Mouse (Mus musculus) kidney, embryonic 15.5 days (tissue): Measurements from ENCODE around the gene Dock1. TPM values are rescaled to one million over a fixed set of nuclear protein-coding genes. Genes with fewer than 3 reads are reported as not detected.

Source experiments
- ATAC-seq: fragments of 200-750 bp; cut with Nextera tagmentation; replicated peaks from 2 replicates; pipeline ENCODE4 v1.8.0; 2017; ENCODE audit warnings: moderate TSS enrichment; ENCODE audit not compliant: low FRiP score
- H3K27ac ChIP-seq: fragments of 300-500 bp; sonication (generic); 2 replicates; pipeline ENCODE4 v1.5.1; 2015; ENCODE audit warnings: mild to moderate bottlenecking, inconsistent platforms
- H3K27me3 ChIP-seq: fragments of 300-500 bp; sonication (generic); 2 replicates; pipeline ENCODE4 v1.6.1; 2015; ENCODE audit warnings: inconsistent platforms
- H3K36me3 ChIP-seq: fragments of 300-500 bp; sonication (generic); 2 replicates; pipeline ENCODE4 v1.6.1; 2015; ENCODE audit warnings: inconsistent platforms
- H3K4me1 ChIP-seq: fragments of 300-500 bp; sonication (generic); 2 replicates; pipeline ENCODE4 v1.6.1; 2015; ENCODE audit warnings: inconsistent platforms
- H3K4me2 ChIP-seq: fragments of 300-500 bp; sonication (generic); 2 replicates; pipeline ENCODE4 v1.6.1; 2015; ENCODE audit warnings: moderate library complexity, mild to moderate bottlenecking, inconsistent platforms
- H3K4me3 ChIP-seq: fragments of 300-500 bp; sonication (generic); replicated peaks from 2 replicates; pipeline ENCODE4 v1.5.1; 2015; ENCODE audit warnings: mild to moderate bottlenecking, inconsistent platforms
- H3K9ac ChIP-seq: fragments of 300-500 bp; sonication (generic); 2 replicates; pipeline ENCODE4 v1.6.1; 2015; ENCODE audit warnings: mild to moderate bottlenecking, inconsistent platforms
- H3K9me3 ChIP-seq: fragments of 300-500 bp; sonication (generic); replicated peaks from 2 replicates; pipeline ENCODE4 v1.6.1; 2016; ENCODE audit warnings: inconsistent platforms
- WGBS: fragments of 180-500 bp; shearing (Covaris S2); methylation state at CpG from one replicate; pipeline ENCODE4 v1.1.7; 2015; ENCODE audit warnings: mixed read lengths; 5-methylcytosine and 5-hydroxymethylcytosine counted together
- polyA plus RNA-seq: library from polyadenylated mRNA; unstranded; fragments of >200 nt; fragmentation: Nextera tagmentation; extraction: Ambion mirVana; gene quantifications from 2 replicates; pipeline ENCODE4 v1.2.1, GENCODE M21; 2015

The Dock1 gene
- polyA plus RNA-seq, 1 experiment from 2014 or later, result 47.7 TPM

- no peaks in the 10 kb centered on the region for H3K4me1 ChIP-seq
- WGBS, result 85% methylated on average over 7 of the region's 7 CpGs
Observed at GRCm38 (mm10) chr7:134872981-134873380, 202.5 kb downstream of the Dock1 start.

DNA sequence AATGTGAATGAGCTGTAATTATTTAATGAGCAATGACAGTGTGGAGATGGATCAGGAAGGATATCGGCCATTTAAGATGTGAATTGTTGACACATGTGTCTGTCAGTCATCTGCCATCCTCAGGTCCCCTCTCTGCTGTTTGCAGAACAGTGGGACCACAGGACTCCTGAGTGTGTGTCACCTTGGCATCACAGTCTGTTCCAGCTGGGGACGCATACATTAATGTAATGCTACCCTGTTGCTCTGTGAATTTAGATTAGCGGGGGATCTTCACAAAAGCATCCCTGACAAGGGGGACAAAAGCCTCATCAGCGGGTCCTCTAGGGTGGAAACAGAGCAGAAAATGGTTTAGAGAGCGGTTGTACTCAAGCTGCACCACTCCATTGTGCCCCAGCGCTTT lies 208.5 kb downstream of the Dock1 start:
- Histone ChIP-seq H3K27ac (no peak overlapping the region), H3K9me3 (no peaks in the 10 kb centered on the region), H3K36me3 (peaks cover 54% of the 10 kb centered on the region), H3K4me2 (no peak overlapping the region), H3K4me1 (no peaks in the 10 kb centered on the region), H3K27me3 (no peaks in the 10 kb centered on the region), H3K4me3 (no peak overlapping the region), H3K9ac (no peak overlapping the region)
- 88% methylated on average over 6 of the region's 6 CpGs for WGBS
- ATAC-seq, result no peak

More at GRCm38 (mm10) chr7:134872981-134873380, 202.5 kb downstream of the Dock1 start:
- no peak for ATAC-seq
- Histone ChIP-seq H3K27me3 (no peaks in the 10 kb centered on the region), H3K9me3 (no peaks in the 10 kb centered on the region), H3K27ac (no peak overlapping the region), H3K4me3 (no peak overlapping the region), H3K4me2 (no peak overlapping the region), H3K9ac (no peak overlapping the region), H3K36me3 (peaks cover 45% of the 10 kb centered on the region)

DNA sequence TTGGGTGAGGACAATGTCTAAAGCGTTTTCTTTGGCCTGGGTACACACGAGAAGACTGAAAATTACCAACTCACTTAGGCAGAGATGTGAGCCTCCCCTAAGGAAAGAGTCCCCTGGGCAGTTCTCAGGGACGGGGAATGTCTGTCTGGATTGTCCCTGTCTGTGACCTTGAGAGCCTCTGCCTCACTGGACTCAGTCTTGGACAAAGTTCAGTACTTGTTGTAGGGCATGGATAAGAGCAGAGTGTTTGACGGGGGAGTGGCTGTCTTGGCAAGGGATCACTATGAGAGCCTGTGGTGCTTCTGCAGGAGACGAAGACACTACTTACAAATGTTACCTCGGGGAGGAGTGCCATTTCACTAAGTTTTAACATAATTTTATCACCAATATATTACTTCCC lies 210.0 kb downstream of the Dock1 start:
- 77% methylated on average over 6 of the region's 6 CpGs for WGBS
- H3K4me1 ChIP-seq, result no peaks in the 10 kb centered on the region
- no peak overlapping the region for H3K4me3 ChIP-seq
- H3K27ac ChIP-seq, result no peak overlapping the region
- peaks cover 46% of the 10 kb centered on the region for H3K36me3 ChIP-seq
- no peak for ATAC-seq
- no peak overlapping the region for H3K9ac ChIP-seq
- H3K9me3 ChIP-seq, result no peaks in the 10 kb centered on the region
- no peaks in the 10 kb centered on the region for H3K27me3 ChIP-seq
- no peak overlapping the region for H3K4me2 ChIP-seq

GRCm38 (mm10) chr7:134883516-134883915 lies 213.1 kb downstream of the Dock1 start:
- H3K9ac ChIP-seq, result no peak overlapping the region
- peaks cover 24% of the 10 kb centered on the region for H3K36me3 ChIP-seq
- H3K4me2 ChIP-seq, result no peak overlapping the region
- H3K27me3 ChIP-seq, result no peaks in the 10 kb centered on the region
- ATAC-seq, result no peak
- H3K4me1 ChIP-seq, result no peaks in the 10 kb centered on the region
- no peaks in the 10 kb centered on the region for H3K9me3 ChIP-seq
- WGBS, result 39% methylated on average over 6 of the region's 6 CpGs
- H3K27ac ChIP-seq, result no peak overlapping the region
- no peak overlapping the region for H3K4me3 ChIP-seq

GRCm38 (mm10) chr7:134892449-134892871 lies 222.0 kb downstream of the Dock1 start:
- Histone ChIP-seq H3K4me2 (no peak overlapping the region), H3K36me3 (peaks cover 18% of the 10 kb centered on the region; the same call in 1 of the 2 replicates), H3K27me3 (no peaks in the 10 kb centered on the region), H3K4me3 (no peak overlapping the region), H3K9me3 (no peaks in the 10 kb centered on the region), H3K9ac (no peak overlapping the region), H3K27ac (no peak overlapping the region), H3K4me1 (0 out of 2 replicates have a peak, but pooled peaks cover 4% of the 10 kb centered on the region)
- no peak for ATAC-seq
- WGBS, result 89% methylated on average over 13 of the region's 13 CpGs

- ATAC-seq, result no peak
- Histone ChIP-seq H3K27me3 (no peaks in the 10 kb centered on the region), H3K4me1 (0 out of 2 replicates have a peak, but pooled peaks cover 4% of the 10 kb centered on the region), H3K9ac (no peak overlapping the region), H3K27ac (no peak overlapping the region), H3K36me3 (peaks cover 18% of the 10 kb centered on the region; the same call in 1 of the 2 replicates), H3K4me3 (no peak overlapping the region), H3K9me3 (no peaks in the 10 kb centered on the region), H3K4me2 (no peak overlapping the region)
- WGBS, result 87% methylated on average over 4 of the region's 4 CpGs
Observed at GRCm38 (mm10) chr7:134892972-134893371, 222.5 kb downstream of the Dock1 start.

DNA sequence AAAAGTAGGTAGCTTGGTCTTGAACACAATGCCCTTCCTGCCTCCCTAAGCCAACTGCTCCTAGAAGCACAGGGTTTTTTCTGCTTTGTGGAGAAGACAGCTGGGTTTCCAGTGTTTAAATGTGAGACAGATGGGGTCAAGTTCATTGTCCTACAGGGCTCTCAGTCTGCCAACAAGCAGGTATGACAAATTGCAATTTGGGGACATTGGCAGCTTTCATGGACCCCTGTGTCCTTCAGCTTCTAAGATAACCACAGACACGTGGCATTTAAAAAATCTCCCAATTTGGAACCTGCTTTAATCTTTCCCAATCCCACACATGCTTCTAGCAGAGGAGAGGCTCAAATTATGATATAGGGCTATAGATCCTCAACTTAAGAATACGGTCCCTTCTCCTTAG lies 224.2 kb downstream of the Dock1 start:
- 76% methylated on average over 2 of the region's 2 CpGs for WGBS

GRCm38 (mm10) chr7:134899462-134899861 lies 229.0 kb downstream of the Dock1 start:
- WGBS, result 42% methylated on average over 2 of the region's 2 CpGs
- no peak overlapping the region for H3K9ac ChIP-seq
- no peak overlapping the region for H3K4me2 ChIP-seq
- peak overlapping the region; percentile 32; the same call in 1 of the 2 replicates for H3K27ac ChIP-seq
- no peak overlapping the region for H3K4me3 ChIP-seq
- peaks cover 5% of the 10 kb centered on the region; the same call in 1 of the 2 replicates for H3K4me1 ChIP-seq
- no peaks in the 10 kb centered on the region for H3K9me3 ChIP-seq
- no peaks in the 10 kb centered on the region for H3K27me3 ChIP-seq
- H3K36me3 ChIP-seq, result peaks cover 7% of the 10 kb centered on the region; the same call in 1 of the 2 replicates
- no peak; the same call in 1 of the 2 replicates for ATAC-seq

More for the DNA sequence above, 224.2 kb downstream of the Dock1 start:
- no peak overlapping the region for H3K4me3 ChIP-seq
- no peaks in the 10 kb centered on the region for H3K9me3 ChIP-seq
- H3K27me3 ChIP-seq, result no peaks in the 10 kb centered on the region
- H3K9ac ChIP-seq, result no peak overlapping the region
- peaks cover 16% of the 10 kb centered on the region; the same call in 1 of the 2 replicates for H3K36me3 ChIP-seq
- no peak overlapping the region for H3K27ac ChIP-seq
- H3K4me1 ChIP-seq, result peaks cover 8% of the 10 kb centered on the region; the same call in 1 of the 2 replicates
- H3K4me2 ChIP-seq, result no peak overlapping the region
- no peak for ATAC-seq

DNA sequence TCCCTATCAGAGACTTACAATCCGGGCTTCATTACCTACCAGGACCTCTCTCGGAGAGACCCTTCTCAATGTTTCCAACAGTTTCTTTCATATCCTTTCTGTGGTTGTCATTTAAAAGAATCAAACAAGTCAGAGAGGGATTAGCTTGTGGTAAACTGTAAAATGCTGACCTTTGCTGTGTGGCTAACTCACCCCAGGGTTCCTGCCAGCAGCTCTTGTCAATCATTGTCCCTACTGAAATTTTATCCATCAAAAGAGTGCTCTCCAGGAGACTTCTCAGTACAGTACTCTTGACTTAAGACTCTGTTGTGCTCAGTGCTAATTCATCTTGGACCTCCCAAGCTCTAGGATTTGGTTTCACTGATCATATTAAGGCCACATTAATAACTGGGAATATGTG lies 231.5 kb downstream of the Dock1 start:
- no peaks in the 10 kb centered on the region for H3K9me3 ChIP-seq
- H3K9ac ChIP-seq, result no peak overlapping the region
- no peak overlapping the region for H3K4me2 ChIP-seq
- 93% methylated on average over 2 of the region's 2 CpGs for WGBS
- H3K4me1 ChIP-seq, result peaks cover 5% of the 10 kb centered on the region; the same call in 1 of the 2 replicates
- peaks cover 5% of the 10 kb centered on the region; the same call in 1 of the 2 replicates for H3K36me3 ChIP-seq
- no peaks in the 10 kb centered on the region for H3K27me3 ChIP-seq
- no peak for ATAC-seq
- H3K27ac ChIP-seq, result no peak overlapping the region
- H3K4me3 ChIP-seq, result no peak overlapping the region

- H3K4me3 ChIP-seq, result no peak overlapping the region
- no peak overlapping the region for H3K27ac ChIP-seq
- 68% methylated on average over 2 of the region's 2 CpGs for WGBS
- no peaks in the 10 kb centered on the region for H3K9me3 ChIP-seq
- peaks cover 5% of the 10 kb centered on the region; the same call in 1 of the 2 replicates for H3K27me3 ChIP-seq
- ATAC-seq, result no peak
- H3K9ac ChIP-seq, result no peak overlapping the region
- H3K4me2 ChIP-seq, result no peak overlapping the region
- H3K4me1 ChIP-seq, result peaks cover 6% of the 10 kb centered on the region
- H3K36me3 ChIP-seq, result no peaks in the 10 kb centered on the region
Observed at GRCm38 (mm10) chr7:134931886-134932285, 261.4 kb downstream of the Dock1 start.

- H3K4me1 ChIP-seq, result peaks cover 27% of the 10 kb centered on the region
- peak overlapping the region; percentile 52 for H3K9ac ChIP-seq
- H3K36me3 ChIP-seq, result peaks cover 6% of the 10 kb centered on the region
- peak; percentile 45 for ATAC-seq
- no peak overlapping the region for H3K27ac ChIP-seq
- H3K4me3 ChIP-seq, result peak overlapping the region; percentile 58
- under 1% methylated on average over 37 of the region's 37 CpGs for whole genome bisulfite sequencing
- no peaks in the 10 kb centered on the region for H3K9me3 ChIP-seq
- H3K27me3 ChIP-seq, result peaks cover 11% of the 10 kb centered on the region; the same call in 1 of the 2 replicates
- H3K4me2 ChIP-seq, result peak overlapping the region; percentile 96
Observed at GRCm38 (mm10) chr7:134937471-134937926, 267.0 kb downstream of the Dock1 start.

DNA sequence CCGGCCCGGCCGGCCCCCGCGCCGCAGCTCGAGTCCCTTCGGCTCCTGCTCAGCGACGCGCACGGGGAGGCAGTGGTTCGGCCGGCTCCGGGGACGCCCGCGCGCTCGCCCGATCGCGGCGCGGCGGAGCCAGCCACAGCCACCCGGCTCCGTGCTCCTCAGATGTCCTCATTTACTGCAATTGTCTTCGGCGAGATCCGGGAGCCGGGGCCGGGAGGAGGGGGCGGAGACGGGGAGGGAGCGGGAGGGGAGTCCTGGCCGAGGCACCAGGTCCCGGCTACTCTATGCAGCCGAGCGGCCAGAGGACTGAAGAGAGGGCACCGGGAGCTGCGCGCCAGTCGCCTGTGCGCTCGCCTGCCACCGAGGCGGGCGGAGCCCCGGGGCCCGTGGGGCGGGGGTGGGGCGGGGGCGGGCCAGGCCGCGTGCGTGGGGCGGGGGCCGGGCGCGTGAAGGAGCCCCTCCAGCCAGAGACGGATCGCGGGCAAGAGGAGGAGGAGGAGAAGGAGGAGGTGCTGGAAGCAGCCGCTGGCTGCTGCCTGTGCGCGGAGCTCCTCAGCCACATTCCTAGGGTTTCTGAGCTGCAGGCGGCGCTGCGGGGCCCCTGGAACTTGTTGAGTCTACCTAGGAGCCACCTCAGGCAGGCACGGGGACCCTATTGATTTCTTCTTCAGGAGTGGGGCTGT lies 267.6 kb downstream of the Dock1 start, which contains the start of gene Fam196a:
TSS of gene Fam196a (minus strand) at position 504 of the 683 bp plus-strand sequence.
- peak within 1 kb of the TSS; percentile 52 for H3K9ac ChIP-seq
- H3K27ac ChIP-seq, result no peak within 1 kb of the TSS
- peak within 1 kb of the TSS; percentile 96 for H3K4me2 ChIP-seq
- H3K4me3 ChIP-seq, result peak within 1 kb of the TSS; percentile 58
- no peaks in the 10 kb centered on the region for H3K9me3 ChIP-seq
- peaks cover 11% of the 10 kb centered on the region; the same call in 1 of the 2 replicates for H3K27me3 ChIP-seq
- peak; percentile 94 for ATAC-seq
- peaks cover 6% of the 10 kb centered on the region for H3K36me3 ChIP-seq
- peaks cover 27% of the 10 kb centered on the region for H3K4me1 ChIP-seq
- WGBS, result 1% methylated on average over 65 of the region's 71 CpGs
